Mouse (Mus musculus) midbrain, embryonic 14.5 days (tissue): ENCODE results near the gene Flna. TPM values are rescaled to one million over a fixed set of nuclear protein-coding genes. Genes with fewer than 3 reads are reported as not detected.

Experiments used
- ATAC-seq: fragments of 200-750 bp; cut with Nextera tagmentation; 2 replicates; pipeline ENCODE4 v1.8.0; 2017; ENCODE audit warnings: moderate number of reproducible peaks, moderate library complexity; ENCODE audit not compliant: low FRiP score, low TSS enrichment
- DNase-seq: peaks from one replicate; pipeline ENCODE4 v3.0.0-alpha.2; 2015
- H3K27ac ChIP-seq: fragments of 300-500 bp; sonication (generic); replicated peaks from 2 replicates; pipeline ENCODE4 v1.5.1; 2014; ENCODE audit warnings: mild to moderate bottlenecking, low read depth, low read length, moderate library complexity
- H3K27me3 ChIP-seq: fragments of 300-500 bp; sonication (generic); 2 replicates; pipeline ENCODE4 v1.6.1; 2014; ENCODE audit warnings: low read length, control low read depth, mixed read lengths; ENCODE audit not compliant: control insufficient read depth, insufficient read depth
- H3K36me3 ChIP-seq: fragments of 300-500 bp; sonication (generic); 2 replicates; pipeline ENCODE4 v1.6.1; 2014; ENCODE audit warnings: low read length, control low read depth; ENCODE audit not compliant: control insufficient read depth, insufficient read depth
- H3K4me1 ChIP-seq: fragments of 300-500 bp; sonication (generic); 2 replicates; pipeline ENCODE4 v1.6.1; 2014; ENCODE audit warnings: mild to moderate bottlenecking, antibody characterized with exemption, low read length, control low read depth; ENCODE audit not compliant: control insufficient read depth, insufficient read depth
- H3K4me2 ChIP-seq: fragments of 300-500 bp; sonication (generic); 2 replicates; pipeline ENCODE4 v1.6.1; 2014; ENCODE audit warnings: mild to moderate bottlenecking, low read length, moderate library complexity
- H3K4me3 ChIP-seq: fragments of 300-500 bp; sonication (generic); replicated peaks from 2 replicates; pipeline ENCODE4 v1.5.1; 2014; ENCODE audit warnings: low read depth, low read length
- H3K9ac ChIP-seq: fragments of 300-500 bp; sonication (generic); replicated peaks from 2 replicates; pipeline ENCODE4 v1.6.1; 2014; ENCODE audit warnings: mild to moderate bottlenecking, low read length, moderate library complexity
- H3K9me3 ChIP-seq: fragments of 300-500 bp; sonication (generic); 2 replicates; pipeline ENCODE4 v1.6.1; 2016; ENCODE audit warnings: low read length, control low read depth, mixed read lengths; ENCODE audit not compliant: control insufficient read depth
- WGBS: fragments of 180-500 bp; shearing (Covaris S2); extraction: QIAGEN DNeasy Blood & Tissue Kit; methylation state at CpG from one replicate; pipeline ENCODE4 v1.1.7; 2014; 5-methylcytosine and 5-hydroxymethylcytosine counted together
- polyA plus RNA-seq: library from polyadenylated mRNA; unstranded; fragments of >200 nt; fragmentation: Nextera tagmentation; extraction: Ambion mirVana; gene quantifications from 2 replicates; pipeline ENCODE4 v1.2.1, GENCODE M21; 2014

Flna gene
- polyA plus RNA-seq, 1 experiment from 2014 or later = 102 TPM

- Histone ChIP-seq H3K9me3 (no peaks in the 10 kb centered on the region), H3K9ac (peak overlapping the region; percentile 70), H3K27ac (peak overlapping the region; percentile 87), H3K4me3 (peak overlapping the region; percentile 53), H3K4me2 (peak overlapping the region; percentile 63), H3K27me3 (no peaks in the 10 kb centered on the region), H3K4me1 (peaks cover 4% of the 10 kb centered on the region; the same call in 1 of the 2 replicates), H3K36me3 (peaks cover 12% of the 10 kb centered on the region; the same call in 1 of the 2 replicates)
- WGBS = 23% methylated on average over 30 of the region's 31 CpGs
- no peak for DNase-seq
- no peak; the same call in 1 of the 2 replicates for ATAC-seq
Measured at GRCm38 (mm10) chrX:74254888-74255565, 5.4 kb upstream of the Flna start.

- Histone ChIP-seq H3K4me1 (peaks cover 4% of the 10 kb centered on the region; the same call in 1 of the 2 replicates), H3K4me2 (peak within 1 kb of the TSS; percentile 63), H3K9me3 (no peaks in the 10 kb centered on the region), H3K27me3 (no peaks in the 10 kb centered on the region), H3K4me3 (peak within 1 kb of the TSS; percentile 53), H3K36me3 (peaks cover 12% of the 10 kb centered on the region; the same call in 1 of the 2 replicates), H3K9ac (peak within 1 kb of the TSS; percentile 70), H3K27ac (peak within 1 kb of the TSS; percentile 87)
- peak; percentile 91 for DNase-seq
- peak; percentile 95 for ATAC-seq
- WGBS = 30% methylated on average over 39 of the region's 39 CpGs
Measured at GRCm38 (mm10) chrX:74254153-74254887, 4.7 kb upstream of the Flna start, which contains the start of gene Emd. Emd (plus strand) TSS chrX:74254687.

- Histone ChIP-seq H3K4me2 (0 out of 2 replicates have a peak overlapping the region, but pooled peaks have one; percentile 59), H3K9me3 (no peaks in the 10 kb centered on the region), H3K9ac (no peak overlapping the region), H3K4me3 (no peak overlapping the region), H3K4me1 (peaks cover 3% of the 10 kb centered on the region; the same call in 1 of the 2 replicates), H3K27me3 (no peaks in the 10 kb centered on the region), H3K36me3 (no peaks in the 10 kb centered on the region), H3K27ac (no peak overlapping the region)
- WGBS = 19% methylated on average over 3 of the region's 3 CpGs
- ATAC-seq (no peak), DNase-seq (peak; percentile 79)
Measured at GRCm38 (mm10) chrX:74248651-74249050, 969 bp downstream of the Flna start.

GRCm38 (mm10) chrX:74246693-74247092, 2.9 kb downstream of the Flna start:
- Histone ChIP-seq H3K36me3 (peaks cover 14% of the 10 kb centered on the region), H3K27me3 (no peaks in the 10 kb centered on the region), H3K4me2 (peak overlapping the region; percentile 68), H3K9ac (no peak overlapping the region; the same call in 1 of the 2 replicates), H3K4me3 (peak overlapping the region; percentile 54), H3K27ac (peak overlapping the region; percentile 54; the same call in 1 of the 2 replicates), H3K4me1 (peaks cover 6% of the 10 kb centered on the region; the same call in 1 of the 2 replicates), H3K9me3 (no peaks in the 10 kb centered on the region)
- DNase-seq (no peak), ATAC-seq (0 out of 2 replicates have a peak, but pooled peaks have one; percentile 7)
- WGBS = 18% methylated on average over 15 of the region's 15 CpGs

GRCm38 (mm10) chrX:74246213-74246681, 3.4 kb downstream of the Flna start:
- WGBS = 19% methylated on average over 38 of the region's 38 CpGs
- DNase-seq = peak; percentile 93
- peak; percentile 86 for ATAC-seq
- Histone ChIP-seq H3K9me3 (no peaks in the 10 kb centered on the region), H3K9ac (peak overlapping the region; percentile 76), H3K4me3 (peak overlapping the region; percentile 54), H3K4me2 (peak overlapping the region; percentile 68), H3K27ac (peak overlapping the region; percentile 86), H3K36me3 (peaks cover 18% of the 10 kb centered on the region), H3K27me3 (no peaks in the 10 kb centered on the region), H3K4me1 (peaks cover 6% of the 10 kb centered on the region; the same call in 1 of the 2 replicates)

- Histone ChIP-seq H3K27me3 (no peaks in the 10 kb centered on the region), H3K4me1 (peaks cover 6% of the 10 kb centered on the region; the same call in 1 of the 2 replicates), H3K27ac (peak overlapping the region; percentile 86), H3K4me2 (peak overlapping the region; percentile 68), H3K4me3 (peak overlapping the region; percentile 54), H3K9ac (peak overlapping the region; percentile 76), H3K36me3 (peaks cover 24% of the 10 kb centered on the region), H3K9me3 (no peaks in the 10 kb centered on the region)
- WGBS = 29% methylated on average over 21 of the region's 21 CpGs
- DNase-seq = peak; percentile 83
- ATAC-seq = peak; percentile 32; the same call in 1 of the 2 replicates
Measured at GRCm38 (mm10) chrX:74245687-74246086, 3.9 kb downstream of the Flna start.

GRCm38 (mm10) chrX:74245107-74245506, 4.5 kb downstream of the Flna start:
- no peak for ATAC-seq
- Histone ChIP-seq H3K4me3 (peak overlapping the region; percentile 54), H3K9ac (peak overlapping the region; percentile 76), H3K4me1 (peaks cover 6% of the 10 kb centered on the region; the same call in 1 of the 2 replicates), H3K36me3 (peaks cover 30% of the 10 kb centered on the region), H3K27me3 (no peaks in the 10 kb centered on the region), H3K27ac (peak overlapping the region; percentile 86), H3K4me2 (peak overlapping the region; percentile 68), H3K9me3 (no peaks in the 10 kb centered on the region)
- 35% methylated on average over 1 of the region's 1 CpGs for WGBS
- DNase-seq = peak; percentile 5

- Histone ChIP-seq H3K9ac (peak overlapping the region; percentile 76), H3K27ac (peak overlapping the region; percentile 86), H3K36me3 (peaks cover 34% of the 10 kb centered on the region), H3K4me2 (peak overlapping the region; percentile 68), H3K27me3 (no peaks in the 10 kb centered on the region), H3K4me3 (peak overlapping the region; percentile 54), H3K9me3 (no peaks in the 10 kb centered on the region), H3K4me1 (peaks cover 6% of the 10 kb centered on the region; the same call in 1 of the 2 replicates)
- DNase-seq (peak; percentile 71), ATAC-seq (peak; percentile 44)
- 27% methylated on average over 2 of the region's 3 CpGs for WGBS
Measured at GRCm38 (mm10) chrX:74244614-74245083, 5.0 kb downstream of the Flna start.
